Mouse (Mus musculus) small intestine, adult 2 months (tissue): ENCODE results near the gene Tbc1d10a. TPM values are rescaled to one million over a fixed set of nuclear protein-coding genes. Genes with fewer than 3 reads are reported as not detected.

Experiments used
- H3K27ac ChIP-seq: fragments of 200-500 bp; 2 replicates; pipeline ENCODE4 v1.5.1; 2012; ENCODE audit warnings: low read depth, low read length, control low read depth, inconsistent platforms; ENCODE audit not compliant: insufficient read depth
- H3K27me3 ChIP-seq: fragments of 200-500 bp; 2 replicates; pipeline ENCODE4 v1.6.1; 2012; ENCODE audit warnings: mild to moderate bottlenecking, moderate library complexity, low read length, inconsistent platforms; ENCODE audit not compliant: control insufficient read depth, insufficient read depth
- H3K36me3 ChIP-seq: fragments of 200-500 bp; 2 replicates; pipeline ENCODE4 v1.6.1; 2012; ENCODE audit warnings: mild to moderate bottlenecking, low read length, control low read depth, inconsistent platforms; ENCODE audit not compliant: control insufficient read depth, insufficient read depth
- H3K4me1 ChIP-seq: fragments of 200-500 bp; 2 replicates; pipeline ENCODE4 v1.6.1; 2012; ENCODE audit warnings: low read length, inconsistent platforms, mixed read lengths; ENCODE audit not compliant: control insufficient read depth, insufficient read depth, insufficient read length
- H3K4me3 ChIP-seq: fragments of 200-500 bp; 2 replicates; pipeline ENCODE4 v1.5.1; 2012; ENCODE audit warnings: low read depth, mild to moderate bottlenecking, control low read depth, inconsistent platforms, low read length, moderate library complexity
- CTCF ChIP-seq: fragments of 200-500 bp; IDR thresholded peaks from 2 replicates; pipeline ENCODE4 v1.5.1; 2012; ENCODE audit warnings: low read depth, mild to moderate bottlenecking, control low read depth, inconsistent platforms, low read length, moderate library complexity, mixed read lengths; ENCODE audit not compliant: insufficient replicate concordance, insufficient read length; ENCODE audit errors: extremely low read depth
- POLR2A ChIP-seq: fragments of 200-500 bp; IDR thresholded peaks from 2 replicates; pipeline ENCODE4 v1.6.1; 2012; ENCODE audit warnings: low read depth, mild to moderate bottlenecking, control low read depth, inconsistent platforms, low read length, moderate library complexity
- WGBS: fragments of 180-500 bp; shearing (Covaris S2); methylation state at CpG from one replicate; pipeline ENCODE4 v1.1.7; 2018; 5-methylcytosine and 5-hydroxymethylcytosine counted together
- polyA plus RNA-seq: library from polyadenylated mRNA; depleted of rRNA; stranded (reverse); fragments of >200 nt; gene quantifications from 2 replicates; pipeline ENCODE4 v1.2.3, GENCODE M21; 2012

Gene Tbc1d10a
- polyA plus RNA-seq, 1 experiment, result 32.0 TPM

GRCm38 (mm10) chr11:4196636-4197035, 10.0 kb downstream of the Tbc1d10a start:
- H3K36me3 ChIP-seq, result no peaks in the 10 kb centered on the region
- H3K4me3 ChIP-seq, result no peak overlapping the region
- no peak for TF ChIP-seq POLR2A
- TF ChIP-seq CTCF, result no peak
- 69% methylated on average over 8 of the region's 8 CpGs for WGBS
- peaks cover 15% of the 10 kb centered on the region for H3K4me1 ChIP-seq
- no peak overlapping the region for H3K27ac ChIP-seq
- H3K27me3 ChIP-seq, result no peaks in the 10 kb centered on the region

- TF ChIP-seq CTCF, result no peak
- TF ChIP-seq POLR2A, result no peak
- 62% methylated on average over 1 of the region's 1 CpGs for WGBS
- peaks cover 14% of the 10 kb centered on the region for H3K4me1 ChIP-seq
- no peak overlapping the region for H3K4me3 ChIP-seq
- no peaks in the 10 kb centered on the region for H3K27me3 ChIP-seq
- H3K36me3 ChIP-seq, result no peaks in the 10 kb centered on the region
- no peak overlapping the region for H3K27ac ChIP-seq
Measured at GRCm38 (mm10) chr11:4197691-4198090, 11.1 kb downstream of the Tbc1d10a start.

GRCm38 (mm10) chr11:4201981-4202700, 15.6 kb downstream of the Tbc1d10a start:
- Histone ChIP-seq H3K27me3 (no peaks in the 10 kb centered on the region), H3K36me3 (peaks cover 9% of the 10 kb centered on the region), H3K27ac (no peak overlapping the region), H3K4me3 (no peak overlapping the region), H3K4me1 (peaks cover 10% of the 10 kb centered on the region)
- TF ChIP-seq POLR2A, result no peak
- 76% methylated on average over 11 of the region's 11 CpGs for WGBS

- Histone ChIP-seq H3K27me3 (no peaks in the 10 kb centered on the region), H3K27ac (peak overlapping the region; percentile 36), H3K4me3 (no peak overlapping the region), H3K36me3 (peaks cover 18% of the 10 kb centered on the region), H3K4me1 (peaks cover 8% of the 10 kb centered on the region)
- 45% methylated on average over 12 of the region's 12 CpGs for WGBS
- TF ChIP-seq CTCF (no peak), POLR2A (no peak)
Measured at GRCm38 (mm10) chr11:4202995-4203704, 16.6 kb downstream of the Tbc1d10a start.

GRCm38 (mm10) chr11:4203705-4204074, 17.1 kb downstream of the Tbc1d10a start:
- Histone ChIP-seq H3K27me3 (no peaks in the 10 kb centered on the region), H3K4me1 (peaks cover 8% of the 10 kb centered on the region), H3K36me3 (peaks cover 20% of the 10 kb centered on the region), H3K27ac (peak overlapping the region; percentile 36), H3K4me3 (no peak overlapping the region)
- 13% methylated on average over 2 of the region's 2 CpGs for WGBS
- TF ChIP-seq POLR2A (no peak), CTCF (no peak)

GRCm38 (mm10) chr11:4205097-4205655, 18.6 kb downstream of the Tbc1d10a start:
- Histone ChIP-seq H3K27me3 (no peaks in the 10 kb centered on the region), H3K4me3 (no peak overlapping the region), H3K4me1 (peaks cover 8% of the 10 kb centered on the region), H3K27ac (no peak overlapping the region), H3K36me3 (peaks cover 30% of the 10 kb centered on the region)
- TF ChIP-seq POLR2A (no peak), CTCF (no peak)
- WGBS, result 86% methylated on average over 5 of the region's 5 CpGs

- TF ChIP-seq POLR2A (no peak), CTCF (no peak)
- WGBS, result 88% methylated on average over 7 of the region's 7 CpGs
- H3K27ac ChIP-seq, result no peak overlapping the region
- H3K4me3 ChIP-seq, result no peak overlapping the region
- H3K4me1 ChIP-seq, result peaks cover 8% of the 10 kb centered on the region
- H3K27me3 ChIP-seq, result no peaks in the 10 kb centered on the region
- H3K36me3 ChIP-seq, result peaks cover 35% of the 10 kb centered on the region
Measured at GRCm38 (mm10) chr11:4205951-4206350, 19.4 kb downstream of the Tbc1d10a start.
